Mouse (Mus musculus): ENCODE data around the gene Olfr312. TPM values are rescaled to one million over a fixed set of nuclear protein-coding genes. Genes with fewer than 3 reads are reported as not detected.

The Olfr312 gene
- total and polyA plus RNA-seq, 3 experiments = not detected

DNA sequence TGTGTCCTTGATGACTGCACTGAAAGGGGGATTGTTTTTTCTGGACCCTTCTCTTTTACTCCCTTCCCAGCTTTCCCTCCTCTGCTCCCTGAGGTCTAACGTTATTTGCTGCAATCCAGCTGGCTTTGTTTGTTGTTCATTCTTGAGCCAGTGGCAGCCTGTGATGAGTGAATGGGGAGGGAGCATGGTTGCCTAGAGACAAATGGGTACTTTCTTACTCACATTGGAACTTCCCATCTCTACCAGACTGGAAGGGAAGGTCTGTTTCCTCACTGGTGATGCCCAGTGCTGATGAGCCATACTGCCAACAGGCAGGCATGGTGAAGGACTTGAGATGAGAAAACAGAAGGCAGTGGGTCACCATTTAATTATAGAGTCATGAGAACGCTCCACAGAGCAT, 20.7 kb downstream of the Olfr312 start:
- peaks cover 10% of the 10 kb centered on the region for H3K9me3 ChIP-seq (replicated peaks; ENCODE audit: low read length)
- in situ Hi-C loops (cut with MboI; ENCODE audit: low pct_ligation_motif_present, low pct_unique_long_range_greater_than_20kb, low sequenced_read_pairs) = no loop called here
- H3K4me1 ChIP-seq (ENCODE audit: control insufficient read depth in 1 of 2, insufficient read depth in 2 of 2) = peaks cover 0 to 16% of the 10 kb centered on the region in 2 experiments; a peak in 3 of 4 replicates
- no peak for TF ChIP-seq MAX (IDR thresholded peaks at IDR 0.05; ENCODE audit: low read length)
- no peak for TF ChIP-seq ZMIZ1 (IDR thresholded peaks at IDR 0.05; ENCODE audit: low read depth, low read length)
- TF ChIP-seq IRF4 (IDR thresholded peaks at IDR 0.05; ENCODE audit: low read depth, low read length) = no peak
- no peak for TF ChIP-seq USF2 (conservative IDR thresholded peaks at IDR 0.05; ENCODE audit: low read depth, low read length)
- no peak for TF ChIP-seq RCOR1 (conservative IDR thresholded peaks at IDR 0.05; ENCODE audit: low read depth, low read length)
- TF ChIP-seq SMC3 (IDR thresholded peaks at IDR 0.05; ENCODE audit: low read depth, low read length) = no peak
- no peak for TF ChIP-seq ZKSCAN1 (IDR thresholded peaks at IDR 0.05; ENCODE audit: borderline replicate concordance, low read depth, low read length)
- TF ChIP-seq ZNF384 (IDR thresholded peaks at IDR 0.05; ENCODE audit: low read depth, low read length) = no peak
- no peak for TF ChIP-seq GABPA (IDR thresholded peaks at IDR 0.05; ENCODE audit: insufficient replicate concordance, low read depth, low read length)
- no peak for TF ChIP-seq ZC3H11A (IDR thresholded peaks at IDR 0.05; ENCODE audit: low read depth, low read length)
- TF ChIP-seq ETS1 (conservative IDR thresholded peaks at IDR 0.05; ENCODE audit: low read depth, low read length) = no peak
- H3K4me2 ChIP-seq (ENCODE audit: insufficient read depth, low read depth, poor library complexity, severe bottlenecking) = no peak overlapping the region
- no peak overlapping the region for H3K4me3 ChIP-seq (replicated peaks in 1 of 3; ENCODE audit: low read depth in 2 of 3, low read length in 2 of 3, poor library complexity in 1 of 3)
- peaks cover 22 to 52% of the 10 kb centered on the region in 2 experiments for H3K36me3 ChIP-seq (replicated peaks in 1 of 2; ENCODE audit: control insufficient read depth in 1 of 2, insufficient read depth in 1 of 2, low read length in 1 of 2)
- peaks cover under 1% of the 10 kb centered on the region for H3K27me3 ChIP-seq (replicated peaks)
- no peak overlapping the region for H3K27ac ChIP-seq (ENCODE audit: insufficient read depth, low read depth)
- no peak overlapping the region for H3K9ac ChIP-seq (ENCODE audit: insufficient read depth, low read depth)
- no peaks in the 10 kb centered on the region for H3K79me2 ChIP-seq (replicated peaks; ENCODE audit: control insufficient read depth, extremely low read depth, insufficient read depth, poor library complexity, severe bottlenecking)
- dilution Hi-C loops (cut with MboI; ENCODE audit: extremely low pct_ligation_motif_present, extremely low pct_unique_long_range_greater_than_20kb, low sequenced_read_pairs) = no loop called here
- no peak for DNase-seq (ENCODE audit: extremely low read depth)

DNA sequence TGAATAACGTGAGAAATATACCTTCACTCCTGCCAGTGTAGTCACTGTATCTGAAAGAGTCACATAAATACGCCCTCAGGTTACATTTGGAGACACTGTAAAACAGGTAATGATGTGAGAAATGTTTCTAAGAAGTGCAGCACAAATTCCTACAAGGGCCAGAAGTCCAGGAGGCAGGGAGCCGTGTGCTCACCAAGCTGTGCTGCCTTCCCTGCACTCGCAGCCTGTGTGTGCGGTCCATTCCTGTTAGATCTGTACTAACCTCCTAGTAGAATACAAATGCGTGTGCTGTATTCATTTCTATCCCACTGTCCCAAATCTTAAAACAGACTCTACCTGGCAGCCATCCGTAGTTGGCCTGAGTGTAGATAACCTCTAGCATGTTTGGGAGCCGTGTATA, 31.7 kb downstream of the Olfr312 start:
- TF ChIP-seq MAX (IDR thresholded peaks at IDR 0.05; ENCODE audit: low read length) (no peak), POLR2A (IDR thresholded peaks at IDR 0.05; ENCODE audit: low read depth, low read length) (no peak), CHD1 (IDR thresholded peaks at IDR 0.05; ENCODE audit: low read depth, low read length) (no peak), JUND (conservative IDR thresholded peaks at IDR 0.05; ENCODE audit: low read depth, low read length) (no peak), CHD2 (IDR thresholded peaks at IDR 0.05; ENCODE audit: low read length) (no peak), ETS1 (conservative IDR thresholded peaks at IDR 0.05; ENCODE audit: low read depth, low read length) (no peak), E2F4 (IDR thresholded peaks at IDR 0.05; ENCODE audit: insufficient replicate concordance, low read depth, low read length) (no peak), MEF2A (IDR thresholded peaks at IDR 0.05; ENCODE audit: borderline replicate concordance, low read depth, low read length) (no peak), TBP (conservative IDR thresholded peaks at IDR 0.05; ENCODE audit: low read depth, low read length) (no peak), ZKSCAN1 (IDR thresholded peaks at IDR 0.05; ENCODE audit: borderline replicate concordance, low read depth, low read length) (no peak), JUN (IDR thresholded peaks at IDR 0.05; ENCODE audit: insufficient read depth, low read depth, low read length) (no peak), NELFE (IDR thresholded peaks at IDR 0.05; ENCODE audit: low read depth, low read length) (no peak), ELF1 (IDR thresholded peaks at IDR 0.05; ENCODE audit: low read depth, low read length) (no peak), GABPA (IDR thresholded peaks at IDR 0.05; ENCODE audit: insufficient replicate concordance, low read depth, low read length) (no peak), USF1 (IDR thresholded peaks at IDR 0.05; ENCODE audit: low read depth, low read length) (no peak), SIN3A (IDR thresholded peaks at IDR 0.05; ENCODE audit: low read length) (no peak), ZMIZ1 (IDR thresholded peaks at IDR 0.05; ENCODE audit: low read depth, low read length) (no peak), RCOR1 (conservative IDR thresholded peaks at IDR 0.05; ENCODE audit: low read depth, low read length) (no peak)
- in situ Hi-C loops (cut with MboI; ENCODE audit: low pct_ligation_motif_present, low pct_unique_long_range_greater_than_20kb, low sequenced_read_pairs) = no loop called here
- Histone ChIP-seq H3K4me2 (ENCODE audit: insufficient read depth, low read depth, poor library complexity, severe bottlenecking) (no peak overlapping the region), H3K9ac (ENCODE audit: insufficient read depth, low read depth) (no peak overlapping the region), H3K27ac (ENCODE audit: insufficient read depth, low read depth) (no peak overlapping the region), H3K36me3 (replicated peaks in 1 of 2; ENCODE audit: control insufficient read depth in 1 of 2, insufficient read depth in 1 of 2, low read length in 1 of 2) (peaks cover 37 to 50% of the 10 kb centered on the region in 2 experiments), H3K4me1 (ENCODE audit: control insufficient read depth in 1 of 2, insufficient read depth in 2 of 2) (no peaks in the 10 kb centered on the region), H3K27me3 (replicated peaks) (no peaks in the 10 kb centered on the region), H3K4me3 (replicated peaks in 1 of 3; ENCODE audit: low read depth in 2 of 3, low read length in 2 of 3, poor library complexity in 1 of 3) (no peak overlapping the region), H3K79me2 (replicated peaks; ENCODE audit: control insufficient read depth, extremely low read depth, insufficient read depth, poor library complexity, severe bottlenecking) (no peaks in the 10 kb centered on the region), H3K9me3 (replicated peaks; ENCODE audit: low read length) (peaks cover 26% of the 10 kb centered on the region)
- dilution Hi-C loops (cut with MboI; ENCODE audit: extremely low pct_ligation_motif_present, extremely low pct_unique_long_range_greater_than_20kb, low sequenced_read_pairs) = no loop called here
- no peak for DNase-seq (ENCODE audit: extremely low read depth)

All from CH12.LX (cell line).